Mouse (Mus musculus) yolk sac, embryonic 10.5 days (tissue): ENCODE measurements at regions not wholly inside any gene's neighbourhood (a gene's known extent, or its start where the extent isn't known, plus 50 kb on each side); places are given as distances from the start of the nearest gene placed in this dataset.

ENCODE experiments used
- DNase-seq: peaks from one replicate; pipeline ENCODE4 v3.0.0-alpha.2; 2017; ENCODE audit warnings: low spot score

GRCm38 (mm10) chr12:50709000-50709788 is 60.3 kb upstream of the Prkd1 start:
- no peak for DNase-seq

DNA sequence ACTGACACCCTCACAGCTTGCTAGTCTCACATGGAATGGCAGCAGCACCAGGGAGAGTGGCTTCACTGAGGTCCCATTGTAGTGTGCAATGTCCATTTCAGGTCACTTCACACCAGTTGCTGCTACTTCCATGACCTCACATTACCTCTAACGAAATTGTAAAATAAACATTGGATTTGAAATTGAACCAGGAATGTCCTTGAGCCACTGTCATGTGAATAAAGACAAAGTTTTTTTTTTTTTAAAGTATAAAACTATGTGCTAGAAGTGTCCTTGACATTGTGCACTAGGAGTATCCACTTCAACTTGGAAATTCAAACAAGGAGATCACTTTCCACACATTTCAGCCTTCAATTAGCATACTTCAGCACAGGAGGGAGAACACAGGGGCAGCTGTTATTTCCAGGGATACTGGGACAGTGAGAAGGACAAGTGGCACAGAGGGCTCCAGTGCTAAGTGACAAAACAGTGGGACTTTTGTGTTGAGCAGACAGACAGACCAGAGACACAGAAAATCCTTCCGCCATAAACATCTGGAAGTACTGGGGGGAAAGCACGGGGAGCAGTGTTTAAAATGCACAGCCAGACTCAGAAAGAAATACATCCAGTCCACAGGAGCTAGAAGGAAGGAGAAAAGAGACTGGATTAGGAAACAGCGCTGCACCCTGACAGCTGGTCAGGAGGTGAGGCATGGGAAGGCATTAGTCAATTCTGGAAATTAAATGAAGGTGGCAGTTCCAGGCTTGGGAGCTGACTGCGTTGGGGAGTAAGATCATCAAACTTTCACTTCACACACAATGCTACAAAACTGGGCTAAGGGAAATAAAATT is 49.9 kb upstream of the Prkd1 start:
- DNase-seq: no peak
